Mouse (Mus musculus): ENCODE measurements around the gene Cabp1. TPM values are rescaled to one million over a fixed set of nuclear protein-coding genes. Genes with fewer than 3 reads are reported as not detected.

Cabp1 gene
- polyA plus RNA-seq, 1 experiment: 1.0 TPM

GRCm38 (mm10) chr5:115193226-115193625 lies 955 bp downstream of the Cabp1 start:
- H3K4me3 ChIP-seq (ENCODE audit: low read depth, low read length): peak overlapping the region; percentile 61
- H3K27me3 ChIP-seq (ENCODE audit: control insufficient read depth, insufficient read depth, low read length): peaks cover 34% of the 10 kb centered on the region
- no peak overlapping the region for H3K27ac ChIP-seq (ENCODE audit: insufficient read depth, low read depth, low read length)
- peaks cover 4% of the 10 kb centered on the region for H3K4me1 ChIP-seq (ENCODE audit: control insufficient read depth, insufficient read depth, insufficient read length, low read length)
- no peaks in the 10 kb centered on the region for H3K36me3 ChIP-seq (ENCODE audit: control insufficient read depth, insufficient read depth, low read length)
- WGBS: under 1% methylated on average over 34 of the region's 34 CpGs
- no peak for TF ChIP-seq CTCF (IDR thresholded peaks at IDR 0.05; ENCODE audit: extremely low read depth, insufficient read length, insufficient replicate concordance, low read depth, low read length)
- no peak for TF ChIP-seq POLR2A (IDR thresholded peaks at IDR 0.05; ENCODE audit: low read depth, low read length)

GRCm38 (mm10) chr5:115192828-115193195 lies 1.4 kb downstream of the Cabp1 start:
- 22% methylated on average over 7 of the region's 7 CpGs for WGBS
- no peak overlapping the region for H3K4me3 ChIP-seq (ENCODE audit: low read depth, low read length)
- TF ChIP-seq CTCF (IDR thresholded peaks at IDR 0.05; ENCODE audit: extremely low read depth, insufficient read length, insufficient replicate concordance, low read depth, low read length) (no peak), POLR2A (IDR thresholded peaks at IDR 0.05; ENCODE audit: low read depth, low read length) (no peak)
- H3K36me3 ChIP-seq (ENCODE audit: control insufficient read depth, insufficient read depth, low read length): no peaks in the 10 kb centered on the region
- no peak overlapping the region for H3K27ac ChIP-seq (ENCODE audit: insufficient read depth, low read depth, low read length)
- H3K4me1 ChIP-seq (ENCODE audit: control insufficient read depth, insufficient read depth, insufficient read length, low read length): peaks cover 4% of the 10 kb centered on the region
- H3K27me3 ChIP-seq (ENCODE audit: control insufficient read depth, insufficient read depth, low read length): peaks cover 34% of the 10 kb centered on the region

GRCm38 (mm10) chr5:115191880-115192827 lies 2.0 kb downstream of the Cabp1 start:
- peaks cover 8% of the 10 kb centered on the region for H3K4me1 ChIP-seq (ENCODE audit: control insufficient read depth, insufficient read depth, insufficient read length, low read length)
- peaks cover 34% of the 10 kb centered on the region for H3K27me3 ChIP-seq (ENCODE audit: control insufficient read depth, insufficient read depth, low read length)

GRCm38 (mm10) chr5:115190081-115190480 lies 4.1 kb downstream of the Cabp1 start:
- Histone ChIP-seq H3K27ac (ENCODE audit: insufficient read depth, low read depth, low read length) (no peak overlapping the region), H3K27me3 (ENCODE audit: control insufficient read depth, insufficient read depth, low read length) (peaks cover 34% of the 10 kb centered on the region), H3K4me3 (ENCODE audit: low read depth, low read length) (no peak overlapping the region), H3K36me3 (ENCODE audit: control insufficient read depth, insufficient read depth, low read length) (no peaks in the 10 kb centered on the region), H3K4me1 (ENCODE audit: control insufficient read depth, insufficient read depth, insufficient read length, low read length) (peaks cover 11% of the 10 kb centered on the region)
- TF ChIP-seq POLR2A (IDR thresholded peaks at IDR 0.05; ENCODE audit: low read depth, low read length) (no peak), CTCF (IDR thresholded peaks at IDR 0.05; ENCODE audit: extremely low read depth, insufficient read length, insufficient replicate concordance, low read depth, low read length) (no peak)
- 78% methylated on average over 12 of the region's 12 CpGs for WGBS

More at GRCm38 (mm10) chr5:115191880-115192827, 2.0 kb downstream of the Cabp1 start:
- WGBS: 16% methylated on average over 29 of the region's 29 CpGs
- Histone ChIP-seq H3K36me3 (ENCODE audit: control insufficient read depth, insufficient read depth, low read length) (no peaks in the 10 kb centered on the region), H3K27ac (ENCODE audit: insufficient read depth, low read depth, low read length) (no peak overlapping the region), H3K4me3 (ENCODE audit: low read depth, low read length) (no peak overlapping the region)
- TF ChIP-seq POLR2A (IDR thresholded peaks at IDR 0.05; ENCODE audit: low read depth, low read length): no peak
- TF ChIP-seq CTCF (IDR thresholded peaks at IDR 0.05; ENCODE audit: extremely low read depth, insufficient read length, insufficient replicate concordance, low read depth, low read length): no peak

- Histone ChIP-seq H3K36me3 (ENCODE audit: control insufficient read depth, insufficient read depth, low read length) (no peaks in the 10 kb centered on the region), H3K27me3 (ENCODE audit: control insufficient read depth, insufficient read depth, low read length) (peaks cover 27% of the 10 kb centered on the region)
- 39% methylated on average over 5 of the region's 5 CpGs for WGBS
Measured at GRCm38 (mm10) chr5:115188824-115189223, 5.4 kb downstream of the Cabp1 start.

GRCm38 (mm10) chr5:115187188-115188131 lies 6.7 kb downstream of the Cabp1 start:
- H3K27me3 ChIP-seq (ENCODE audit: control insufficient read depth, insufficient read depth, low read length): peaks cover 14% of the 10 kb centered on the region
- no peaks in the 10 kb centered on the region for H3K36me3 ChIP-seq (ENCODE audit: control insufficient read depth, insufficient read depth, low read length)
- peaks cover 8% of the 10 kb centered on the region; the same call in 1 of the 2 replicates for H3K4me1 ChIP-seq (ENCODE audit: control insufficient read depth, insufficient read depth, insufficient read length, low read length)
- TF ChIP-seq CTCF (IDR thresholded peaks at IDR 0.05; ENCODE audit: extremely low read depth, insufficient read length, insufficient replicate concordance, low read depth, low read length) (peak; percentile 84; the same call in 1 of the 2 replicates), POLR2A (IDR thresholded peaks at IDR 0.05; ENCODE audit: low read depth, low read length) (no peak; the same call in 1 of the 2 replicates)
- peak overlapping the region; percentile 8; the same call in 1 of the 2 replicates for H3K4me3 ChIP-seq (ENCODE audit: low read depth, low read length)
- WGBS: 8% methylated on average over 26 of the region's 26 CpGs
- H3K27ac ChIP-seq (ENCODE audit: insufficient read depth, low read depth, low read length): no peak overlapping the region

More at GRCm38 (mm10) chr5:115188824-115189223, 5.4 kb downstream of the Cabp1 start:
- no peak overlapping the region for H3K27ac ChIP-seq (ENCODE audit: insufficient read depth, low read depth, low read length)
- TF ChIP-seq CTCF (IDR thresholded peaks at IDR 0.05; ENCODE audit: extremely low read depth, insufficient read length, insufficient replicate concordance, low read depth, low read length) (peak; percentile 82; the same call in 1 of the 2 replicates), POLR2A (IDR thresholded peaks at IDR 0.05; ENCODE audit: low read depth, low read length) (no peak)
- peaks cover 11% of the 10 kb centered on the region for H3K4me1 ChIP-seq (ENCODE audit: control insufficient read depth, insufficient read depth, insufficient read length, low read length)
- H3K4me3 ChIP-seq (ENCODE audit: low read depth, low read length): no peak overlapping the region

Data from small intestine, adult 2 months (tissue).